Mouse (Mus musculus) kidney, postnatal 25 days (tissue): ENCODE data around the gene Edf1.

Experiments used
- DNase-seq, 2 experiments: peaks; one replicate each; pipeline ENCODE4 v3.0.0; 2021; ENCODE audit warnings: mixed read lengths in 2 of 2

Gene Edf1

DNA sequence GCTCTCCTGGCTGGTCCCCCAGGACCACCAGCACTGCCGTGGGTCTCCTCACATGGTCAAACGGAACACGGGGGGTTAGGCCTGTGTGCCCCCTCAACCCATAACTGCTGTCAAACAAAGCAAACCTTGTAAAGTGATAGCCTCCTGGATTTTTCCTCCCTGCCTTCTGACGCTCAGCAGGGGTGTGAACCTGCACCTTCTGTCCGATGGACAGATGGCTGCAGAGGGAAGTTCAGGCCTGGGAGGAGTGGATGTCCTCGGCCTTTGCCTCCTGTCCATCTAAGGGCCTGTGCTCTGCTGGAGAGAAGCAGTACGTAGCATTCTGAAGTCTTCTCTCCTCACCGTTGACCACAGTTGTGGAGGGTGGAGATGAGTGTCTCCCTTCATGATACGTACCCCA, 4.3 kb downstream of the Edf1 start:
- DNase-seq: no peak

DNA sequence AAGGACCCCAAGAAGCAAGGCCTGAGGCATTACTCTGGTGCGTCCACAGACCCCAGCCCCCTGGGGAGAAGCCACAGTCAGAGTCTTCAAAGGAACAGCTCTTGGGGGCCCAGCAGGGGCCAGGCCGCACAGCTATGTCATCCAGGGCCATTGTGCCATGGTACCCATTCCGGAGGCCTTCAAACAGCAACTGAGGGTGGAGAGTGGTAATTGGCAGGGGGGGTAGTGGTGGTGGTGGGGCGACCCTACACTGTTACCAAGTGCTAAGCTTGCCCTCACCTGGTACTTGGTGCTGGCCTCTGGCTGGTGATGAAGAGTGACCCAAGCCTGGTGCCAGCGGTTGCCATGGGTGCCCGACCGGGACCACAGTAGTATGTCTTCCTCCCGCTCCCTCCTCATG, 8.1 kb downstream of the Edf1 start:
- peak in 1 of 2 experiments; percentile 33 for DNase-seq

DNA sequence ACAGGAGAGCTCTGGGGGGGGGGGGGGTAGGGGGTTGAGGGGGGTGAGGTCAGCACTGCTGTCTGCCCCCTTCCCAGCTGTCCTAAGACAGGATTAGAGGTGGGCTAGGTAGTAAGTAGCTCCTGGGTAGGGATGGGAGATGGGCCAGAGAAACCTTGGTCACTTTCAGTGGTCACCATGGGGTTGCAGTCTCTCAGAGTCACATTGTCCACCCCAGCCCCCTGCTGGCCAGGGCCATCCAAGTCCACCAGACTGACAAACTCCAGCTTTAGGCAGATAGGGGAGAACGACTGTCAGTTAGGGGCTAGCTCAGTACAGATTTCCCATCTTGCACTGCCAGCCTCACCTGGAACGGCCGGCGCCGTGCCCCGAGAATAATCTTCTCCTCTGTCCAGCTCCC, 8.9 kb downstream of the Edf1 start:
- peak in 1 of 2 experiments; percentile 38 for DNase-seq

DNA sequence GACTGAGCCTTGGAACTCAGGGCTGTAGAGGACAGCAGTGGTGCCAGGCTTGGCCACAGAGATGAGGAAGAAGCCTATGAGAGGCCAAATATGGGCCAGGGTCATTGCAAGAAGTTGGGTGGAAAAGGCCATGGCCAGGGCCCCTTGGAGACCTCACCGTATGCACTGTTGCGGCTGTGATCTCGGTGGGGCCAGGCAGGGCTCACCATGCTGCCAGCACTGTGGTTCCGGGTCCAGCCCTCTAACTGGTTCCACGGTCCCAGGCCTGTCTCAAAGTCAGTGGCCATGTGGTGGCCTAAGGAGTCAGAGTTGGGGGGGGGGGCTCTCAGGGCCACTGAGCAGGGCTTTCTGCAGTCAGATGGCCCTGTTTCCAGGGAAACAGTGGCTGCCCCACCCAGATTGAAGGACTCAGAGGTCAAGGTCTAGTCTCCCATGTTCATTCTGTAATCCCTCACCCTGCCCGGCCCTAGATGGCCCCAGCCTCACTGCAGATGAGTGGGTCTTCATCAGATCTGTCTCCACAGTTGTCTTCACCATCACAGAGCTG, 10.9 kb downstream of the Edf1 start:
- peak in 1 of 2 experiments; percentile 48 for DNase-seq

DNA sequence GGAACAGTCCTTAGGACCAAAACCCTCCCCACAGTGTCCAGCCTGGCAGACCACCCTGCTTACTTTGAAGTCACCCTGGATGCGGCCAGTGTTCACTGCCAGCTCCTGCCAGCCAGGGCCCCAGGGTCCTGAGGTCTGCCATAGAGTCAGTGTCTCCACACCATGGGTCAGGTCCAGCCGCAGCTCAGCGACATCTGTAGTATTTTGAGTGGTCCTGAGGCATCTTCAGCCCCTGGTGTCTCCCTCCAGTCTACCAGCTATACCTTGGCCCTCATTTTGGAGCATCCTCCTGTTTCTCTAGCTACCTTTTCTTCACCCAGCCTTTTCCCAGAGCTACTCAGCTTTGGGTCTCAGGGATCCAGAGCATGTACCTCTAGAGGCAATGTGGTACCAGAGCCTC, 11.7 kb downstream of the Edf1 start:
- peak in 1 of 2 experiments; percentile 35 for DNase-seq

DNA sequence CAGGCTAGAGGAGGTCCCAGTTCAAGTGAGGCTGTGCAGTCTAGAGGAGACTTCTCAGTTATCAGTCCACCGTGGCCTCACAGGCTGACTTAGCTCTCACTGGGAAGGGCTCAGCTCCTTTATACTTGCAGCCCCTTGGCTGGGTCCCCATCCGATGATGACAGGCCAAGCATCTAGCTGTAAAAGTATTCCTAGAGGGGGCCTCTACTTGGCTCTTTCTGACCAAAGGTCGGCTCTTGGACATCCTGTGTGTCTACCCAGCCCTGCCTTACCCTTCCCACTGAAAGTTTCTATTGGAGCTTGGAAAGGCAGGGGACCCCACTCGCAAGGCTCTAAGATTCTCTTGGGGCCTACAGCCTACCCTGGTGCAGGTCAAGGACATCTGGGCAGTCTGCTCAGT, 13.6 kb downstream of the Edf1 start:
- DNase-seq: no peak

DNA sequence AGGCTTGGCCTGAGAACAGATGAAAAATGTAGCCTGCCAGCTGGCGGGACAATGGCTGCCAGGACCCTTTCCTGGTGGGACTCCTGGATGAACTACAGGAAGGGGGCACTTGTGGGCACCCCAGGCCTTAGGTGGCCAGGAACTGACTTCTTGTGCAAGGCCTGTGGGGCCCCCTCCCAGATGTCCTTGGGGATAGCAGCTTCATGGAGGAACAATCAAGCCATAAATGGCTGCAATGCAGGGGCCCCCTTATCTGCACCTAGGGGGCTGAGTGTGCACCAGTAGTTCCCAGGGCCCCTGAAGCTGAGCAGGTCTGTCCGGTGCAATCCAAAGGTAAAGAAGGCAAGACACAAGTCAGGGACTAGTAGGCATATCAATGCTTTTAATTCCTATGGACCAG, 15.4 kb downstream of the Edf1 start:
- no peak for DNase-seq

DNA sequence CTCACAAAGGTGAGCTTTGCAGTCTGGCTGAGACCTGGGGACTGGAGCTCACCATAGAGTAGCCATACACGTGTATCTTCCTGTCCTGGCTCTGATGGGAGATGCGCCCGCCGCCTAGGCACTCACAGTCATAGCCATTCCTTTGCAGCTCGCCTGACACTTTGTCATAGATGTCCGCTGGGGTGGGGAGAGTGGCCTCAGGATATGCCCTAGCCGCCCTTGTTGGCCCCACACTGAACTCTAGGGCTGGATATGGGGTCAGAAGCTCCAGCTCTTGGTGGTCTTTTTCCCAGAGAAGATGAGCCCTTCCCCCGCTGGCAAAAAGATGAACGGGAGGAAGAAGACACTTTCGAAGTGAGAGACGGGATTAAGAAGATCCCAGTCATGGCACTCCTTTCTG, 16.5 kb downstream of the Edf1 start:
- DNase-seq: no peak

DNA sequence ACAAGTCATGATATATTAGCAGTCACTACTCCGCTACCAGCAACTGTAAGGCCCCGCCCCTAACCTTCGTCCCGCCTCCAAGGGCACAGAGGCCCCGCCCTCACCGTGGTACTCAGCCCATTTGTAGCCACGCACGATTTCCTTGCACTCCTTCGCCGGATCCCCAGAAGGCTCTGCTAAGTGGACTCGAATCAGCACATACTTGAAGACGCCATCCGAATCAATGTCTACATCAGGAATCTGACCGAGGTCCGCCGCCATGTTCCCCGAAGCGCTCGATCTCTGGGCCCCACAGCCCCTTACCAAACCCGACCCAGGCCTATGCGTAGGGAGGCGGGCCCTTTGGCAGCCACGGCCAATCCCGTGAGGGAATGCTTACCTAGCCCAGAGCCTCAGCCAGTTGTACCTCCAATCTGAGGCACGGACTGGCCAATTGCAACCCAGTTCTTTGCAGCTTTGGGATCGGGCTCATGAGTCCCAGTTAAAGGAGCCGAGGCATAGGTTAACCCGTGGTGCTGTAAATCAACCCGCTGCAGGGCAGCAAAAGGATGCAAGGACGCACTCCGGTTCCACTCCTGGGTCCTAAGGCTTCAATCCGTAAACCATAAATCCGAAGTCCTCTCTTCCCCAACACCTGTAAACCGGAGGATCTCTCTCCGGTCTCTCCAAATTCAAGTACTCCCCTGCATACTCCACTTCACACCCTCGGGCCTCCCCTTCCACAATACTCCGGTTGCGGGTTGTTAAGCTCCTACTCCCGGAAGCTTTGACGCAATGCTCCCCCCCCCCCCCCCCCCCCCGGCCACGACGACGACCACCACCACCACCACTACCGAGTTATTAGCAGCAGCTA, 17.2 kb downstream of the Edf1 start, which contains the start of the genes Mamdc4 and Phpt1:
Gene Mamdc4, minus strand, starts transcription at position 267 of the 853 bp plus-strand sequence.
Gene Phpt1, minus strand, starts transcription at position 646 of the 853 bp plus-strand sequence.
- peak; percentile 98 to 99 for DNase-seq

DNA sequence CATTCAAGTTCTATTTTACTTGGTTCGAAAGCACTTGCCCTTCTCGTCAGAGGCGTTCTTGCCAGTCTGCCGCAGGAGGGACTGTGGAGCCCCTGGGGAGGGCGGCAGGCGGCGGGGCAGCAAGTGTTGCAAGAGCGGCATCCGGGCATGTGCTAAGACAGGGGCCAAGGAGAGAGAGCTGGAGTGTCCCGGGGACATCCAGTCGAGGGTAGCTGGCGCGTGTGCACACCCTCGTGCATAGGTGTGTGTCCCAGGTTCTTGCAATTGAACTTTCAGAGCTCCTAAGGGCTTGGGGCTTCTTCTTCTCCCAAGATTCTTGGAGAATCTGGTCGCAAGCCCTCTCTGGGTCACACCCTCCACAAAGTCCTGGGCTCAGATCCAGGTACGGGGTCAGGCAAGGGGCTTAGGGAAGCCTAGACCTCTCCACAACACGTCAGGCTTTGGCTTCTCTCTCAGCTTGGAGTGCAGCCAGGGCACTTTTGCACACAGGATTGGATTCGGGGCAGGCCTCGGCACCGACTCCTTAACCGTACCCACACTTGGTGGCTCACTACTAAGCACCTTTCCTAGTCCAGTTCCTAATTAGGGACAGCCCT, 17.9 kb downstream of the Edf1 start:
- peak; percentile 46 to 71 for DNase-seq

DNA sequence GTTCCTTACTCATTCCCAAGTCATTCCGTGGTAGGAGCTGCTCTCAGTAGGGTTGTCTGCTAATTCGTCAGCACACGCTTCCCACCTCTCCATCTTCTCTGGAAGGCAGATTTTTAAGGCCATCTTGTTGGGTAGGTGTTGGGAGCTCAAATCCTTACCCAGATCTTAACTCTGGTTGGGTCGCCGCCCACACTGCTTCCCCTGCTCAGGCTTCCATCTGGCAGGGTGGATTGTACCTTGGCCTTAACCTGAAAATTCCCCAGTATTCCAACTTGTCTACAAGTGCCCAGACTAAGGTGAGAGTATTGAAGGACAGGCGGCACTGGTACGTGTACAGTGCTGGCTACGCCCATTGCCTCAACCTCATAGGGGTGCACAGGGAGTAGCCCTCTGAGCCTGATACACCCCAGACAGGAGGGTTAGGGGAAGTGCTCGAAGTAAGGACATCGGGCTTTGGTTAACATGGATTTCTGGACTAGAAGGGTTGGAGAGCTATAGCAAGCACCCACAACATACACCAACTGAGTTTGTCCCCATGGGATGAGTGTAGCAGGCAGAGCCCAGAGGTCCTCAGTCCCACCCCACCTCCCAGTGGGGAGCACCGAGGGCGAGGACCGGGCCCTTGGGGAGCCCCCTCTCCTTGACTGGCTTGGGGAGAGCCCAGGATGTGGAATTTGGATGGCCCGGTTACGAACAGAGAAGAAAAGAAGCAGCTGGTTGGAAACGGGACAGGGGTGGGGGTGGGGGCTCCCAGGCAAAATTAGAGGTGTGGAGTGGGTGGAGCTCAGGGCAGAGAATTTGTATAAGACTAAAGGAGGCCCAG, 18.6 kb downstream of the Edf1 start:
- no peak for DNase-seq

DNA sequence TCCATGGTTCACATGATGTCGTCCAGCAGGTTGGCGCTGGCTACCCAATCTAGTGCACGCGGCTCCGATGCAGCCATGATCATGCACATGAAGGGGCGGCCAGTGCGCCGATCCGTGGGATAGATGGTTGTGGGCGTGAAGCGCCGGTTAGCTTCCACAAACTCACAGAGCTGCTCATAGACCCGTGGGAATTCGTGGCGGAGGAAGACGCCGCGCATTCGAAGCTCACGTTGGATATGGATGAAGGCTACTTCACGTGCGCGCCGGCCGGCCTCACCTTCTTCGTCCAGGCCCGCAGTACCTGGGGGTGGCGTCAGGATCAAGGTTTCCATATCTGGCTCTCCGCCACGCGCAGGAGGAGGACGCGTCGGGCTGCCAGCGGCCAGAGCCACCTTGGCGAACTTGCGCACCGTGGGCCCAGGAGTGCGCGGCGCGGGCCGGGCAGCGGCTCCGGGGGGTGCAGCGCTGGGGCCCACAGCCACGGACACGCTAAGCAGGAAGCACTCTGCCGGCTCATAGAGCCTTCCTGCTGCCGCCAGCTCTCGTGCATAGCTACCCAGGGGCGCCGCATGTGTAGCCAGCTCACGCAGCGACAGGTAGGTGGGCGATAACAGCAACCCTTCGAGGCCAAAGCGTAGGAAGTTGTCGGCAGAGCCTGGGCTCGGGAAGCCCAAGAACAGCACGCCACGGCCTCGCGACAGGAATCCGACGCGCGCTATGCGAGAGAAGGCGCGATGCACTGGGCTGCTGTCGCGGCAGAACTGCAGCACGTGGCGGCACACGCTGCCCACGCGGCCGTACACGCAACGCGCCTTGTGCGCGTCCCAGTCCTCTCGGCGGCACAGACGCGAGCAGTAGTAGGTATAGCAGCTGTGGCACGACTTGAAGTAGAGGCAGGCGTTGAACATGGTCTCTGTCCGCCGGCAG, 19.6 kb downstream of the Edf1 start:
- DNase-seq: no peak

DNA sequence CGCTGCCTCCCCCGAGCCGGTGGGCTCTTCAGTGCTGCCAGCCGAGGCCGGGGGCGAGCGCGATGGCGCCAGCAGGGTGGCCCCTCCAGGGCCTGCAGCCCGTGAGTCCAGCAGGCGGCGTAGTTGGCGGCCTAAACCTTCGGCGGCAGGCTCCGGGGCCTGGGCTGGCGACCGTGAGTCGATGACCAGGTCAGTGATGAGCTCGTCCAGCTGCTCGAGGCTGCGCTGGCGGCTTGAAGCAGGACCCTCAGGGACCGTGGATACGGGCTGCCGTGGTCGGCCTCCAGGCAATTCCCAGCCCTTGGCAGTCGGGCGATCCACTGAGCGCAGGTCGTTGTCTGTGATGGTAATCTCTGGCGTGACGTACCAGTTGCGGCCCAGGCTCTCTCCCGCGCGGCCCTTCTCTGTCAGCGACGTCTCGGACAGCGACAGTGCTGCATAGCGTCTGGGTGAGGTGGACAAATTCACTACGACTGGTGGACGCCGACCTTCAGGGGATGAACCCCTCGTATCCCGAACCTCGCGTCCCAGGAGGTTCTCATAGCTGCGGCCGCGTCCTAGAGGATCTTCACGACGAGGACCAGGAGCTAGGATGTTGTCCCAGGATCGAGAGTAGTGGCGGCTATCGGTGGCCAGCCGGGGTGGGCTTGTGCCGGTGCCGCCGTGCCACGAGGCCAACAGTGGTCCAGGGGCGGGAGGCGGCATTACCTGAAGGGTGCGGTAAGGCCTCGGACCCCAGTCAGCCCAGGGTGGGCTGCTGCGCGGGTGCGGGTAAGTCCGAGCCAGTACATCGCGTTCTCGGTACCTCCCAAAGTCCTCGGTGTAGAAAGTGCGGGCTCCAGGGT, 20.5 kb downstream of the Edf1 start:
- DNase-seq: peak in 1 of 2 experiments; percentile 52

DNA sequence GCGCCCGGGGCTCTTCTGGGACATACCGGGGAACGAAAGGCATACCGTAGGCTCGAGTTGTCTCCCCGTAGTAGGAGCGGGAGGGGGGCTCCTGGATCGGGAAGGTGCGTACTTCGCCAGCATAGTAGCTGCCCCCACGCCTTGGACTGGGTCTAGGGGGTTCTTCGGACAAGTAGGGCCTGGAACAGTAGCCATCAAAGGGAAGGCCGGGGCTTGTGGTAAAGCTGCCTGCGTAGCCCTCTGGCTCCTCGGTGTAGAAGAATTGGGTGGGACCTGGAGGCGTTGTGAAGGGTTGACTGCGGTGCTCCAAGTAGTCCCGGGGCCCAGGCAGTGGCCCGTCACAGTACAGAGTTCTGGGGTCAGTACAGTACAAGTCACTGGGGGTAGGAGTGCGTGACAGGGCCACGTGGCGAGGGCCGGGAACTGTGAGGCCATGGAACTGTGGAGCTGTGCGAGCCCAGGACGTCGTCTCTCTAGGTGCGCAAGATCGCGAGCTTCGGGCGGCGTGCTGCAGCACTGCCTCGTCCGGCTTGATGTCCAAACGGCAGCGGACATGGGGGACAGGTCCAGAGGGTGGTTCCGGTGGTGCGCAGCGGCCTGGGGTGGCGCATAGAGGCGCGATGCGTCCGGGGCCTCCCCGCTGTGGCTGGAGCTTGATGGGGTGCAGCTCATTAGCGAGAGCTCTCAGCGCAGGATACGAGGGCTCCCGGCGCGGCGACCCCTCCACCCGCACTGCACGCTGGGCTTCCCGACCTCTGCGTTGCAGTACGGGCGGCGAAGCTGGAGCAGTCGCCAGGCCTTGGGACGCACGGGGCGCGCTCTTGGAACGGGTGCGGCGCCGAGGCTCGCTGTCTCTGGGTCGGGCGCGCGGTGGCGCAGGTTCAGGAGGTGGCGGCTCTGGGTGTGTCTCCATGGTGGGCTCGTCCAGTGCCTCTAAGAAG, 21.4 kb downstream of the Edf1 start:
- DNase-seq: no peak

DNA sequence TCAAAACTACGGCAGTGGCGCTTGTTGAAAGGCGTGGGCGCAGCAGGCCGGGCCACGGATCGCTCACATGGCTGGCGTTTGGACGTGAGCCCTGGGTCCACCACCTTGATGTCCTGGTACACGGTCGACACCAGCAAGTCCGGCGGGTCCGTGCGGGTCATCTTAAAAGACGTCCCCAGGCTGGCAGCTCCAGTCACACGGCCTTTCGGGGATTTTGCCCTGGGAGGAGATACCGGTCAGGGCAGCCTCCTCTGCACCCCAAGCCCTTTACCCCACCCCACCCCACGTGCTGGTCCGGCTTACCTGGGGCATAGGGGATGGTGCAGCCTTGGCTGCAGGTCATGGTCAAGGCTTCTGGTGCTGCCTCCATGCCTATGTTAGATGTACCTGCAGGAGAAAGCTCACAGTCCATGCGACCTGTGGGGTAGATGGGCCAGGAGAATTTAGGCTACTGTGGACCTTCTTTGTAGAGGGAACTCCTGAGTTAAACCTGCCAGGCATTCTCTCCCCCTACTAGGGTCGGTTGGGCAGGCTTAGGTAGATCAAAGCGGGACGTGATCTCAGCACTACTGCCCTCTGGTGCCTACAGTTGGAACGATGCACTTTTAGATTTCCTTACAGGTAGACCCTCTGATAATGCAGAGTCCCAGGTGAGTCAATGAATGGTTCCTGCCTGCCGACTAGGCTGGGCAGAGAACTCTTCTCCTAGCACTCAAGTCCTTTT, 22.3 kb downstream of the Edf1 start:
- peak; percentile 59 to 79 for DNase-seq

DNA sequence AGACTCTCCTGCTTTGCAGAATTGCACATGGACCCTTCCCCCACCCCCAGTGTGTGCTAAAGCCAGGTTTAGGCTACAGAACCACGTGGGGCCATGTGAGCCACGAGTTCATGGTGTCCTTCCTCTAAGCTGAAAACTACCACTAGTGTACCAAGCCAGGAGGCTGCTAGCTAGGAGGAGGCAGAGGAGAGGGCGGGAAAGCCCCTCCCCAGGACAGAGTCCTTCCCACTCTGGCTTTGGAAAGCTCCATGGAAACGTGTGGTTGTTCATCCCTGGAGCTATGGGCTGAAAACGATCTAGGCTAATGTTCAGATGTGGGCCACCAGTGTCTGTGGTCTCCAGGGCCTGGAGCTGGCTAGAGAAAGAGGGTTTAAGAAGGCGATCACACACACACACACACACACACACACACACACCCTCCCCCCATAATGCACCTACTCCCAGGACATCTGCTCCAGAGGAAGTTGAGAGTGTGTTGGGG, 23.0 kb downstream of the Edf1 start:
- peak in 1 of 2 experiments; percentile 54 for DNase-seq

DNA sequence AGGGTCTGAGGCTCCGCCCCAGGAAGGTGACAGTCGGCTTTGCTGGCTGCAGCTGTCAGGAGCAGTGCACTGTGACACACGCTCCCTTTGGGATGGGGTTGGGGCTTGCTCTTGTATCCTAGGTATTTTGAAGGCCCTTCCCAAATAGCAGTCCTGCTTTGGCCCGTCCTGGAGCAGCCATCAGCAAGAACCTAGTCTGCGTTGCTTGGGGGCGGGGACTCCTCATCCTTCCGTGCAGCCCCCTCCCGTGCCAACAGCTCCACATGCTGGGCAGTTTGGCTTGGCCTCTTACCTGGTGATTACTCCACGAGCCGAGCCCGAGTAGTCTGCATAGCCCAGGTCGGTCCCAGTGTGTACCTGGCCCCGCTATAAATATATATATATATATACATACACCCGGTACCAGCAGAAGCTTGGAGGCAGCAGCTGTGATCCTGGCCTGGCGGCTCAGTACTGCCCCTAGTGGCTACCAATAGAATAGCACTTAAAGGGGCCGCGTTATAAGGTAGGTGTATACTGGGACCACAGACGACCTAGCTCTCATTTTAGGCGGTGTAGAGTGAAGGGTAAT, 23.7 kb downstream of the Edf1 start, which contains the start of gene Ajm1:
Gene Ajm1, minus strand, starts transcription at position 464 of the 571 bp plus-strand sequence.
- peak; percentile 34 to 68 for DNase-seq

DNA sequence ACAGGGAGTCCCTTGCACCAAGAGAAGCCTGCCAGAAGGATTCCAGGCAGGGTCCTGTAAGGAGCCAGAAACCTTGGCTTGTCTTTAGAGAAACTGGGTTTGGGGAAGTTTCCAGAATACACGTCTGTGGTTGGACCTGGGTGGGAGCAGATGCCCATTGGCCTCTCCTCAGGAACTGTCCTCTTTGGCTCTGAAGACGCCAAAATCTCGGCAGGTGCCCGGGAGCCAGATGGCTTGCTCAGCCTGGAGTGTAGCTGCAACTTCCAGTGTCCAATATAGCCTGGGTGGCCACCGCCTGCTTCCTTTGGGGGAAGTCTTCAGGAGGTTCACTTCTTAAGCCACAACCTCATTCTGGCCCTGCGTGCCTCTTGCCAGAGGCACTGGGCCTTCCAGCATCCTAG, 24.3 kb downstream of the Edf1 start:
- DNase-seq: no peak
